Mouse (Mus musculus) CD8-positive naive resting alpha-beta T cell, adult 57 days (primary cell): ENCODE results near the gene Fastkd2. TPM values are rescaled to one million over a fixed set of nuclear protein-coding genes. Genes with fewer than 3 reads are reported as not detected.

Source experiments
- total RNA-seq: library from RNA; stranded (reverse); gene quantifications from one replicate; pipeline ENCODE4 v1.2.4, GENCODE M21; 2023

Fastkd2 gene
- total RNA-seq: 35.9 TPM

DNA sequence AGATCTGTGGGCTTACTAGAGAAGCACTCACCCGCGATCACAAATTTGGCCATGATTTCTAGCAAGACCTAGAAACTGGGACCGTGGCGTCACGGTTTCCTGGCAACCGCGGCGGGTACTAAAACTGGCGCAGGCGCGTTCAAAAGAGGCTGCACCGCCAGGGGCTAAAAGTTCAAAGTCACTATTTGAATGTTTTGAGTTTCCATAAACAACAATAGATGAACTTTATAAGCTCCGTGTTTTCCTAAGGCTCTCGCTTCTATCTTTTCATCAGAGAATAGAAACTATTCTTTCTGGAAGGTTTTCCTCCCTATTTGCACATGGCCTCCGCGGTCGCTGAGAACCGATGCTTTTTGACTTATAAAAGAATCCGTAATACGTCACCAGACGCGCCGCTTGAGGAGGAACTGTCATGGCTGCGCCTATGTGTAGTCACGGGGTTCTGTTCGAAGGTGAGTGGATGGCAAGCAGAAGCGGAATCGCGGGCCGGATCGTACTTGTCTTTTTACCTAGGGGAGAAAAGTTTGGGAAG lies at the start of gene Fastkd2, which contains the start of gene Mdh1b:
Fastkd2 (plus strand) TSS at position 375 of the 532 bp plus-strand sequence.
Mdh1b (minus strand) TSS at position 79 of the 532 bp plus-strand sequence.

GRCm38 (mm10) chr1:63686827-63687226 lies 43.6 kb upstream of the Fastkd2 start, which contains the start of gene Dytn:
Dytn (minus strand) TSS chr1:63686927.

GRCm38 (mm10) chr1:63769167-63769566 lies 38.8 kb downstream of the Fastkd2 start, which contains the start of gene 4933402D24Rik:
4933402D24Rik (minus strand) TSS chr1:63769267.

Other genes starting within 250 kb of the Fastkd2 start
- not detected for gene Gm39653, start 114.6 kb upstream of the Fastkd2 start, total RNA-seq
- not detected for gene Dytn, start 43.7 kb upstream of the Fastkd2 start, total RNA-seq
- not detected for gene Mdh1b, start 296 bp upstream of the Fastkd2 start, total RNA-seq
- gene 4933402D24Rik, start 38.7 kb downstream of the Fastkd2 start, total RNA-seq: not detected